Mouse (Mus musculus) thymus, postnatal 10 days (tissue): ENCODE data around the gene Camk2d.
A peak's percentile ranks its signal among the peaks of the same experiment; 100 is the strongest.

Experiments
- DNase-seq, 2 experiments: peaks; one replicate each; pipeline ENCODE4 v3.0.0; 2021; ENCODE audit warnings: low spot score in 2 of 2

The Camk2d gene

GRCm38 (mm10) chr3:126596086-126596485 is at the start of gene Camk2d:
Camk2d (plus strand) TSS chr3:126596302.
- peak; percentile 97 to 98 for DNase-seq

- DNase-seq = no peak
These were observed 48.2 kb upstream of the Camk2d start for GRCm38 (mm10) chr3:126547941-126548340.

- DNase-seq = no peak
These were observed 32.5 kb upstream of the Camk2d start for GRCm38 (mm10) chr3:126563646-126564045.

- DNase-seq = no peak
These were observed 25.5 kb upstream of the Camk2d start for GRCm38 (mm10) chr3:126570628-126571027.

GRCm38 (mm10) chr3:126572915-126573314 is 23.2 kb upstream of the Camk2d start:
- no peak for DNase-seq

- DNase-seq = peak in 1 of 2 experiments; percentile 29
These were observed 20.2 kb upstream of the Camk2d start for GRCm38 (mm10) chr3:126575927-126576326.

GRCm38 (mm10) chr3:126586134-126586533 is 10.0 kb upstream of the Camk2d start:
- DNase-seq = no peak

GRCm38 (mm10) chr3:126587477-126587876 is 8.6 kb upstream of the Camk2d start:
- DNase-seq = no peak

GRCm38 (mm10) chr3:126589556-126589955 is 6.5 kb upstream of the Camk2d start:
- no peak for DNase-seq

GRCm38 (mm10) chr3:126595456-126595855 is 646 bp upstream of the Camk2d start:
- no peak for DNase-seq

- peak; percentile 90 to 91 for DNase-seq
These were observed 524 bp downstream of the Camk2d start for GRCm38 (mm10) chr3:126596491-126597160.

- DNase-seq = peak; percentile 56 to 61
These were observed 1.1 kb downstream of the Camk2d start for GRCm38 (mm10) chr3:126597161-126597595.

- DNase-seq = peak in 1 of 2 experiments; percentile 11
These were observed 1.7 kb downstream of the Camk2d start for GRCm38 (mm10) chr3:126597596-126598328.

- DNase-seq = no peak
These were observed 2.2 kb downstream of the Camk2d start for GRCm38 (mm10) chr3:126598329-126598676.

GRCm38 (mm10) chr3:126598881-126599280 is 2.8 kb downstream of the Camk2d start:
- DNase-seq = no peak

- no peak for DNase-seq
These were observed 3.2 kb downstream of the Camk2d start for GRCm38 (mm10) chr3:126599335-126599734.

GRCm38 (mm10) chr3:126599936-126600335 is 3.8 kb downstream of the Camk2d start:
- no peak for DNase-seq

- no peak for DNase-seq
These were observed 6.7 kb downstream of the Camk2d start for GRCm38 (mm10) chr3:126602772-126603171.

- DNase-seq = no peak
These were observed 8.7 kb downstream of the Camk2d start for GRCm38 (mm10) chr3:126604656-126605434.

GRCm38 (mm10) chr3:126609310-126609709 is 13.2 kb downstream of the Camk2d start:
- no peak for DNase-seq

GRCm38 (mm10) chr3:126609795-126610451 is 13.8 kb downstream of the Camk2d start:
- no peak for DNase-seq

- DNase-seq = no peak
These were observed 15.5 kb downstream of the Camk2d start for GRCm38 (mm10) chr3:126611624-126612023.
